Mouse (Mus musculus): Measurements from ENCODE around the gene Prkd2. TPM values are rescaled to one million over a fixed set of nuclear protein-coding genes. Genes with fewer than 3 reads are reported as not detected.

Prkd2 gene
- total and polyA plus RNA-seq, 3 experiments, result 9.8 to 39.0 (median 18.0) TPM

DNA sequence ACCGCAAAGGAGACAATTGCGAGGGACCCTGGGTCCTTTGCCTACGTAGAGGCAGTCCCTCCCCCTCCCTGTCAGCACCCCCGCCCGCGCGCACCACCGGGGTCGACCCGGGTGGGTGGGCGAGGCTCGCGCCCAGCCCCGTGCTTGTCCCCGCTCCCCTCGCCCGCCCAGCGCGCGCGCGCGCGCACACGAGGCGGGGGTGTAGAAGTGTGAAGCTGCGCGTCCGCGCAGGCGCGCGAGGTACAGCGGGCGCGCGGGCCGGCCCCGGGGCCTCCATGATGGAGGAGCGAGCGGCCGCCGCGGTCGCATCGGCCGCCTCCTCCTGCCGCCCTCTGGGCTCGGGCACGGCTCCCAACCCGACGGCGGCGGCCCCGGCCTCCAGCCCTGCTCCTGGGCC is 26.6 kb upstream of the Prkd2 start (continued):
- TF ChIP-seq ZNF384 (IDR thresholded peaks at IDR 0.05; ENCODE audit: low read depth, low read length) (peak; percentile 0; the same call in 1 of the 2 replicates), MAFK (IDR thresholded peaks at IDR 0.05; ENCODE audit: insufficient replicate concordance, low read length) (no peak), MEF2A (IDR thresholded peaks at IDR 0.05; ENCODE audit: borderline replicate concordance, low read depth, low read length) (no peak), CHD1 (IDR thresholded peaks at IDR 0.05; ENCODE audit: low read depth, low read length) (no peak), HCFC1 (IDR thresholded peaks at IDR 0.05; ENCODE audit: low read depth, low read length) (no peak), CTCF (conservative IDR thresholded peaks at IDR 0.05 in 1 of 2, IDR thresholded peaks at IDR 0.05 in 1 of 2; ENCODE audit: low read depth in 2 of 2, low read length in 2 of 2) (no peak), RAD21 (IDR thresholded peaks at IDR 0.05; ENCODE audit: low read depth, low read length) (no peak), MXI1 (IDR thresholded peaks at IDR 0.05; ENCODE audit: low read depth, low read length) (peak; percentile 69), BHLHE40 (IDR thresholded peaks at IDR 0.05; ENCODE audit: low read depth, low read length) (no peak), GABPA (IDR thresholded peaks at IDR 0.05; ENCODE audit: insufficient replicate concordance, low read depth, low read length) (no peak), TCF12 (IDR thresholded peaks at IDR 0.05; ENCODE audit: low read depth, low read length) (peak; percentile 55; the same call in 1 of the 2 replicates), JUND (conservative IDR thresholded peaks at IDR 0.05; ENCODE audit: low read depth, low read length) (no peak), ZMIZ1 (IDR thresholded peaks at IDR 0.05; ENCODE audit: low read depth, low read length) (peak; percentile 92), MAX (IDR thresholded peaks at IDR 0.05; ENCODE audit: low read length) (peak; percentile 69)

DNA sequence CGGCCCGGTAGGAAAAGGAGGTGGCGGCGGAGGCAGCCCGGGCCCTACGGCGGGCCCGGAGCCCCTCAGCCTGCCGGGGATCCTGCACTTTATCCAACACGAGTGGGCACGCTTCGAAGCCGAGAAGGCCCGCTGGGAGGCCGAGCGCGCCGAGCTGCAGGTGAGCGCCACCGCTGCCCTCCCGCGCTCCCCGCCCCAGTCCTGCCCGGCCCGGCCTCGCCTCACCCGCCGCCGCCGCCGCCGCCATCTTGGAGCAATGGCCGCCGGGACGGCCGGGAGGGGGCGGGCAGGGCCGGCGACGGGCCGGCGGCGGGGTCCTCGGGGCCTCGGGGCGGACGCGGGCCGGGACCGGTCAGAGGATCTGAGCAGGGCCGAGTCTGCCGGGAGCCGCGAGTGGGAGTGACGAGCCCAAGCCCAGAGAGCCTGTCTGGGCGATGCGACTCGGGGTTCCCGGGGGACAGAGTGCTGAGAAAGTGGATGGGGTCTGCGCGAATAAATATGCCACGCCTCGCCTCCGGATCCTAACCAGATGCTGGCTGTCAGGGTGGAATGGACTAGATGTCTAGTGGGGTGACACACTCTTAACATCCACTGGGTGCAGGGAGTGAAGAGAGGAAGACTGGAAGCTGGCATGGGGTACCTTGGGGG is 26.1 kb upstream of the Prkd2 start, which contains the start of gene Fkrp:
TSS of gene Fkrp (minus strand) at position 258 of the 648 bp plus-strand sequence.
- in situ Hi-C loops (cut with MboI; ENCODE audit: low pct_ligation_motif_present, low pct_unique_long_range_greater_than_20kb, low sequenced_read_pairs), result loop anchor here (5.0 kb wide), 1 partner anchor 91 kb away; the partner anchor contains the start of gene Ptgir
- DNase-seq (ENCODE audit: extremely low read depth), result no peak
- peaks cover 19 to 63% of the 10 kb centered on the region in 2 experiments for H3K36me3 ChIP-seq (replicated peaks in 1 of 2; ENCODE audit: control insufficient read depth in 1 of 2, insufficient read depth in 1 of 2, low read length in 1 of 2)

More for the DNA sequence above, 26.1 kb upstream of the Prkd2 start, which contains the start of gene Fkrp:
- TF ChIP-seq MAZ (IDR thresholded peaks at IDR 0.05; ENCODE audit: low read depth, low read length), result no peak
- no peak for TF ChIP-seq ETS1 (conservative IDR thresholded peaks at IDR 0.05; ENCODE audit: low read depth, low read length)
- peak; percentile 47; the same call in 1 of the 2 replicates for TF ChIP-seq NELFE (IDR thresholded peaks at IDR 0.05; ENCODE audit: low read depth, low read length)
- TF ChIP-seq ZKSCAN1 (IDR thresholded peaks at IDR 0.05; ENCODE audit: borderline replicate concordance, low read depth, low read length), result no peak
- TF ChIP-seq TBP (conservative IDR thresholded peaks at IDR 0.05; ENCODE audit: low read depth, low read length), result no peak
- TF ChIP-seq ELF1 (IDR thresholded peaks at IDR 0.05; ENCODE audit: low read depth, low read length), result no peak
- no peak for TF ChIP-seq SMC3 (IDR thresholded peaks at IDR 0.05; ENCODE audit: low read depth, low read length)
- no peak for TF ChIP-seq RCOR1 (conservative IDR thresholded peaks at IDR 0.05; ENCODE audit: low read depth, low read length)
- 0 out of 2 replicates have a peak, but pooled peaks have one; percentile 56 for TF ChIP-seq ZMIZ1 (IDR thresholded peaks at IDR 0.05; ENCODE audit: low read depth, low read length)
- TF ChIP-seq USF2 (conservative IDR thresholded peaks at IDR 0.05; ENCODE audit: low read depth, low read length), result no peak
- no peak for TF ChIP-seq RAD21 (IDR thresholded peaks at IDR 0.05; ENCODE audit: low read depth, low read length)
- TF ChIP-seq ZC3H11A (IDR thresholded peaks at IDR 0.05; ENCODE audit: low read depth, low read length), result no peak
- no peak for TF ChIP-seq CTCF (conservative IDR thresholded peaks at IDR 0.05 in 1 of 2, IDR thresholded peaks at IDR 0.05 in 1 of 2; ENCODE audit: low read depth in 2 of 2, low read length in 2 of 2)
- no peak for TF ChIP-seq E2F4 (IDR thresholded peaks at IDR 0.05; ENCODE audit: insufficient replicate concordance, low read depth, low read length)
- no peak for TF ChIP-seq NRF1 (IDR thresholded peaks at IDR 0.05; ENCODE audit: low read depth, low read length)
- no peak for TF ChIP-seq HCFC1 (IDR thresholded peaks at IDR 0.05; ENCODE audit: low read depth, low read length)
- no peak for TF ChIP-seq UBTF (IDR thresholded peaks at IDR 0.05; ENCODE audit: low read depth, low read length)
- H3K9ac ChIP-seq (ENCODE audit: insufficient read depth, low read depth), result peak within 1 kb of the TSS; percentile 99
- peak within 1 kb of the TSS; percentile 42 for H3K27ac ChIP-seq (ENCODE audit: insufficient read depth, low read depth)
- no peaks in the 10 kb centered on the region for H3K27me3 ChIP-seq (replicated peaks)
- peak within 1 kb of the TSS; percentile 93 for H3K4me2 ChIP-seq (ENCODE audit: insufficient read depth, low read depth, poor library complexity, severe bottlenecking)
- dilution Hi-C loops (cut with MboI; ENCODE audit: extremely low pct_ligation_motif_present, extremely low pct_unique_long_range_greater_than_20kb, low sequenced_read_pairs), result no loop called here
- H3K79me2 ChIP-seq (replicated peaks; ENCODE audit: control insufficient read depth, extremely low read depth, insufficient read depth, poor library complexity, severe bottlenecking), result peaks cover 49% of the 10 kb centered on the region
- peaks cover 25 to 56% of the 10 kb centered on the region in 2 experiments for H3K4me1 ChIP-seq (ENCODE audit: control insufficient read depth in 1 of 2, insufficient read depth in 2 of 2)
- H3K4me3 ChIP-seq (replicated peaks in 1 of 3; ENCODE audit: low read depth in 2 of 3, low read length in 2 of 3, poor library complexity in 1 of 3), result peak within 1 kb of the TSS; percentile 82 to 95 (median 91)
- H3K9me3 ChIP-seq (replicated peaks; ENCODE audit: low read length), result no peaks in the 10 kb centered on the region
